Mouse (Mus musculus): ENCODE measurements around the gene H6pd. TPM values are rescaled to one million over a fixed set of nuclear protein-coding genes. Genes with fewer than 3 reads are reported as not detected.
A peak's percentile ranks its signal among the peaks of the same experiment; 100 is the strongest.

The H6pd gene
- total RNA-seq, 2 experiments from 2014 or later, result 10.7 to 12.8 TPM

DNA sequence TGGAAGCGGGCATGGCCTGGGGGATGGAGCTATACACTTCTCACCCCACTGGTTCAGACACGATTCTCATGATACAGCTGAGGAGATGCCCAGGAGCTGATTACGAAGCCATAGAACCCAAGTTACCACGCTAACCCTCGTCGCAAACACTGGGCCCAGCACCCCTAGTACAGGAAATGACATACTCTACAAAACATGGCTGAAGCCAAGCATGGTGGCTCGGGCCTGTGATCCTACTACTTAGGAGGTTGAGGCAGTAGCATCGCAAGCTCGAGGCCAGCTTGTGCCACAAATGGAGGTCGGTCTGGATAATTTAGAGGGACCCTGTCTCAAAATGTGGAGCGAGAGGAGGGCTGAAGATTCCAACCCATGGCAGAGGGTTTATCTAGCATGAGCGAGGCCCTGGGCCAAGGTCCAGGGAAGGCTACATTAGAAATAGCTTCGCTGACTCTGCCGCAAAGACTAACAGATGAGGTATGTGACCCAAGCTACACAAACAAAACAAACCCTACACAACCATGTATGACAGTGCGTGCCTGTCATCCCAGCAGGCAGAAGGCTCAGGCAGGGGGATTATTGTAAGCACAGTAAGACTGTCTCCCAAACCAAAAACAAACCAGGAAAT is 8.8 kb downstream of the H6pd start:
- no peak for DNase-seq (ENCODE audit: low spot score in 2 of 2)

DNA sequence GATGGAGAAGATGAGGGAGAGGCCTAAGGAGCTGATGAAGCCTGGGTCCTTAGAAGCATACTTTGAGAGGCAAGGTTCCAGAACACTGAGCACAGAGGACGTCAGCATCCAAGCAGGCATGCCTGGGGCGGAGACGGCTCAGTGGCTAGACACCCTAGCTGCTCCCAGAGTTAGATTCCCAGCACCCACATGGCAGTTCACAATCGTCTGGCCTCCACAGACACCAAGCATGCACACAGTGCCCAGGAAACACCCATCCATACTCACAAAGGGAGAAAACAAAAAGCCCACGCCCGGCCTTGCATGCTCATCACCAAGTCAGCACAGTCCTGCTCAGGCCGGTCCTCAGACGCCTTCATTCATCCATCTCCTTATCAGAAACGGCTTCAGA is 9.3 kb downstream of the H6pd start:
- no peak for DNase-seq (ENCODE audit: low spot score in 2 of 2)

DNA sequence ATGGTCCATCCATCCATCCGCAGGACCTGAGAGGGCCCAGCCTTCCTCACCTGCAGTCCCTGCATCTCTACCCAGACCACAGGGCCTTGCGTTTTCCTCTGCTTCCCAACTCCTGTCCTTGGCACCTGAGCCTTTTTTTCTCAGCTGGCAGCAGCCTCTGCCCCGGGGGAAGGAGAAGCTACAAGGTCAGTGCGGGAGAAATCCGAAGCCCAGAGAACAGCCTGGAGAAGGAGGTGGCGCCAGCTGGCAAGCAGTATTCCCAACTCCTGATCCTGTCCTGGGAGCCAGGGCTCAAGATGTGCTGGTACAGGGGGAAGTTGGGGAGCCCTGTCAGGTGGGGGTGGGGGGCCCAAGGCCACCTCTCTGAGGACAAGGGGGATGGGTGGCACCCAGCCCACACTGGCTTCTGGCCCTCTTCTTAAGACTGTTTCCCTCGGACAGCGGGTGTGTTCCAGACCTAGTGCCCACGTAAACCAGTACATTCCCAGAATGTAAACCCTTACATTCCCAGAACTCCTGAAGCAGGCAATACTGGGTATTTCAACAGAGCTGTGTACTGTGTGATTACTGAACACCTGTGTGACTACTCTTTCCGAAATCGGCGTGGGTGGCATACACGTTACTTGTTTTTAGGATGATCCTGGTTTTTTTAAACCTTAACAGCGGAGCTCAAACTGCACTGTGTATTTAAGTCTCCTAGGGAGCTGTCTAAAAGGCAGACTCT is 9.9 kb downstream of the H6pd start:
- no peak for DNase-seq (ENCODE audit: low spot score in 2 of 2)

DNA sequence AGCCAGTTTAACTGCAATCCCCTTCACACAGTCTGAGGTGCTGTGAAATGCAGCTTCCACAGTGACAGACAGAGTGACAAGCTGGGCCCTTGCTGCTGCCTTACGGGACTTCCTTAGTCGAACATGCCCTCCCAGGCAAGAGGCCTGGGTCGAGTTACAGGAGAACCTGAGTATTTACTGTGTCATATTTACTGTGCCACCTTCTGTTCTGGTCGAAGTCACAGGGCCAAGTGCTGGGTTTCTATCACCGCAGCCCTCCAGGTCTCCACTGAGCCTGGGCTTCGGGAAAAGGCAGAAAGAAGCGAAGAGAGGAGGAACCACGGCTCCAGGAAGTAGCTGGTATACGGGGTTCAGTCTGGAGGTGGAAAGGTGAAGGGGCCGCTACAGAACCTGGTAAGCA is 10.8 kb downstream of the H6pd start:
- no peak for DNase-seq (ENCODE audit: low spot score in 2 of 2)

DNA sequence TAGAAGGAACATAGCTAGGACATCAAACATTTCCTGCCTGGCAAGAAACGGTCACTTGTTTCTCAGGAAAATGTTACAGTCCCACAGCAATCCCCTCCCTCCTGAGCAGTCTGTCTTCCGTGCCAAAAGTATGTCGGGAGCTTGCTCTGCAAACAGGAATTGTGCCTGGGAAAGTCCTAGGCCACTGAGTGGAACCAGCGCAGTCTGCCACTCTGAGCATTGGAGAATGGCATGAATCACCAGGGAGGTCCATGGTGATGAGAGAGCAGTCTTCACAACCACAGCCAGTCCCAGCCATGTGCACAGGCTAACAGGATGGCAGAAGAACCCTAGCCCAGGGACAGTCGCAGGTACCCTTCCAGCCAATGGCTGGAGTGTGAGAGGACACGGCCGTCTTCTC is 12.4 kb downstream of the H6pd start:
- DNase-seq (ENCODE audit: low spot score in 2 of 2), result no peak

DNA sequence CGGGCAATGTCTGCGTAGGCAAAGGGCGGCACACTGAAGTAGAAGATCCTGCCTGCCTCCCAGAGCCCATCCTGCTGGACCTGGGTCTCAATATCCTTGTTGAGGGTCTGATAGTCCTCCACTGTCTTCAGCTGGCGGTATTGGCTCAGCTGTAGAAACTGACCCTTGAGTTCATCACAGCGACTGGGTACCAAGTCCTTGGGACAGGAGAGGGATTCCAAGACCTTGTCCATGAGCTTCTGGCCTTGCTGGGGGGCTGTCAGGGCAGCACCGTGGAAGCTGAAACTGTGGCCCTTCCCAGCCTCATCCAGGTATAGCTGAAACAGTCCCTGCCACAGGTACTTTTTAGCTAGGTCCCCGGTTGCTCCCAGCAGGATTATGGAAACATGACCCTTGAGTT is 12.9 kb downstream of the H6pd start:
- no peak for DNase-seq (ENCODE audit: low spot score in 2 of 2)

DNA sequence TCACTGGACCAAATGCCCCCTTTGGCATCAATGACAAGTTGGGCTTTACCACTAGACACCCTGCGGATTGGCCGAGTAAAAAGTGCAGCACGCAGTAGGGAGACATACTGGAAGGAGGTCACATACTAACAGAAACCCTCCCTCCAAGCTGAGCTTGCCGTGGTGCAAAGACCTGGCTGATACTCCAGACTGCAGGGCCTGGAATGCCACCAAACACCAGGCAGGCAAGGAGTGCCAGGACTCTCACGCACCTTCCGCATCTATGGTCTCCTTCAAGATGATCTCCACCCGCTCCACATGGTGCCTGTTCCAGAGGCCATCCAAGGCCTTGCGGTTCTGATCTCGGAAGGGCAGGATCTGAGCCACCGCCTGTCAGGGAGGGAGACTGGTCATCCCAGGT is 14.6 kb downstream of the H6pd start:
- DNase-seq (ENCODE audit: low spot score in 2 of 2), result no peak

DNA sequence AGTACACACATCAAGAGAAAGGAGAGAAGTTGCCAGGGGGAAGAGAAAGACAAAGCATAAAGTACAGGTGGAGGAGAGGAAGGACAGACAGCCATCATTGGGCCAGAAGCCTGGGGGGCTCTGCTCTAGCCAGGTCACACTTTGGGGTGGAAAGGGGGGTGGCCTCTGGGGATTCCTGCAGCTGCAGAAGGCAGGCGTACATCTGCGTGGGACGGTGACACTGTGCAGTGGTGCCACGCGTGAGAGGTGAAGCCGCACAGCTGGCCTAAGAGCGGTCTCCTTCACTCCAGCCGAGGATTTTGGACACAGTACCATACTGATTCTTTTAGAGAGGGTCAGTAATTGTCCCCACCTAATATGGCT is 16.2 kb downstream of the H6pd start:
- no peak for DNase-seq (ENCODE audit: low spot score in 2 of 2)

DNA sequence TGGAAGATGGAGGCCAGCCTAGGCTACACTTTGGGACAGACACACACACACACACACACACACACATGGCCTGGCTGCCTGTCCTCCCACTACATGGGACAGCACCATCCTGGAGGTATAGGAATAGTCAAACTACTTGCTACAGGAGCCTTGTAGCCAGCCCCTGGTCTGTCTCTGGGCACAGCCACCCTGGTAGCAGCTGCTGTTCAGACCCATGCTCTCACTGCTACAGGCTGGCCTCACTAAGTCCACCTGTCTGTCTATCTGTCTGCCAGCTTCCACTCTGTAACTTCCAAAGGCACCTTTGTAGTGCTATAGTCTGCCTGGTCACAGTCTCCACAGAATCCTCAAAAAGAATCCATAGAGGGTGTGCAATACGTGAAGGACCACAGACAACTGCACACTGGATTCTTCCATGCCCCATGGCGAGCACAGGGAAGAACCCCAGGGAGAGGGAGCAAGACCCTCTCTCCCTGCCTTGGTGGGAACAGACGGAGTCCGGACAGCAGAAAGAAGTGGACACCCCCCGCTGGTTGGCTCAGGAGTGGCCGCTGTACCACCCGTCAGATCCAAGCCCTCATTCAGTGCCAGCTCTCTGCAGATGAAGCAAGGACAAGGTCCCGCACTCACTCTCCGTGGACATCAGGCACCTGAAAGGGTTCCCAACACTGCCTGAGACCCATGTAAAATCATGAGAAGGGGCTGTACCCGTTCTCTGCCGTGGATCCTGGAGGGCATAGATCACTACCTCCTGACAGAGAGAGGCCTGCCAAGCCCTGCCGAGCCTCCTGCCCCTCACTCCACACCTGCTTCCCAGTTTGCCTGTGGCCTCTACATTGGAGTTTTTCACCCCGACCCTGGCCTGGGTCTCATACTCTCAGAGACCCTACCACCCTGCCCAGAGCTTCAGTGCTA is 16.8 kb downstream of the H6pd start:
- DNase-seq (ENCODE audit: low spot score in 2 of 2), result no peak

DNA sequence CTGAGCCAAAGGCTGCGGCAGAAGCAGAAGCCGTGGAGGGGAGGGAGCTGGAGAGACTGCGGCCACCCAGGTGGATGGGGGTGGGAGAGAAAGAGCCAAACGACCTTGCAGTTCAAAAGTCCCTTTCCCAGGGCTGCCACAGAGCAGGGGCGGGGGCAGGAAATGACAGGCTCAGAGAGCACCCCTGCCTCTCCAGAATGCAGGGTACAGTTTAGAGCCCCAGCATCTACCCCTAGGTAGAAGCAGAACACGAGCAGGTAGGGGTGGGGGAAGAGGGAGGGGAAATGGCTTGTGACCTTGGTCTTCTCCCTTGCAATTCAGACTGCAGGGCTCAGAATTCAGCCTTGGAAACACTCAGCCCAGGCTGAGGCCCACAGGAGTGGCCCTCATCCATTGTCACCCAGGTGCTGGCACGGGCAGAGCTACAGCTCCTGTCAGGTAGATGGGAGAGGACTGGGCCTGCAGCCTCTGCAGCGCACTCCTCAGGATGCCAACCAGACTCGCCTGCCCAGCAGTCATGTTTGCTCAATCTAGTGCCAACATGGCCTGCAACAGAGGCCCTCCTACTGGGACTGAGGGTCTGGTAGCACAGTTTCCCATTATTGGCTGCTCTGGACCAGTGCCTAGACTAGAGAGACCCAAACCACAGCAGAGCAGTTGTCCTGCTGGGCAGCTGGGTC is 17.7 kb downstream of the H6pd start:
- no peak for DNase-seq (ENCODE audit: low spot score in 2 of 2)

DNA sequence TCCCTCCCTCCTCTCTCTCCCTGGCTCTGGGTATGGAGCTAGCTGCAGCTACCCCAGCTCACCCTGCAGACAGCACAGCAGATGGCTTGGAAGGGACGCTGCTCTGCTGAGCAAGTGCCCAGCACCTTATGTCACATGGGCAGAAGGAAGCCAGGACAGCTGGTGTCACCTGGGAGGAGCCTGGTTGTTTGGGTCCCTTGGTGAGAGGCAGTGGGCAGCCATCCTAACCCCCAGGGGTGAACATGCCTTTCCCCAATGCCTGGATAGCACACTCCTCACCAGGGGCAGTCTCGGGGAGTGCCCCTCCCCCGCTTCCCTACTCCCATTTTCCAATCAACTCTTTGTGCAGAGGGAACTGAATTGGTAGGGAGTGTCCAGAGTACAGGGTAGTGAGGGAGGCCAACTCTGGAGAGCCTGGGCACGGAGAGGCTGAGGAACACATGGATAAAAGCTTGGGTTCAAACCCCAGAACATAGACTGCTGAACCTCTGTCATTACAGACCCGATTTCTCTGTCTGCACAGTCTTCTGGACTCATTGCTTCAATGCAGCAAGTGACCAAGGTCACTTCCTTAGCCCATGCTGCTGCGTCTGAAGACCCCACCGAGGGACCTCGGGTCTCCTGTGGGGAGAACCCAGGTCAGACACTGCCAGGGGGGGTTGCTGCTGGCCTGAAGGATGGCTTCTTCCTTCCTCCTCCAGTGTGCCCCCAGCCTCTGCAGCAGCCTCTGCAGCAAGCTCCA is 18.4 kb downstream of the H6pd start:
- DNase-seq (ENCODE audit: low spot score in 2 of 2), result peak; percentile 65 to 68

DNA sequence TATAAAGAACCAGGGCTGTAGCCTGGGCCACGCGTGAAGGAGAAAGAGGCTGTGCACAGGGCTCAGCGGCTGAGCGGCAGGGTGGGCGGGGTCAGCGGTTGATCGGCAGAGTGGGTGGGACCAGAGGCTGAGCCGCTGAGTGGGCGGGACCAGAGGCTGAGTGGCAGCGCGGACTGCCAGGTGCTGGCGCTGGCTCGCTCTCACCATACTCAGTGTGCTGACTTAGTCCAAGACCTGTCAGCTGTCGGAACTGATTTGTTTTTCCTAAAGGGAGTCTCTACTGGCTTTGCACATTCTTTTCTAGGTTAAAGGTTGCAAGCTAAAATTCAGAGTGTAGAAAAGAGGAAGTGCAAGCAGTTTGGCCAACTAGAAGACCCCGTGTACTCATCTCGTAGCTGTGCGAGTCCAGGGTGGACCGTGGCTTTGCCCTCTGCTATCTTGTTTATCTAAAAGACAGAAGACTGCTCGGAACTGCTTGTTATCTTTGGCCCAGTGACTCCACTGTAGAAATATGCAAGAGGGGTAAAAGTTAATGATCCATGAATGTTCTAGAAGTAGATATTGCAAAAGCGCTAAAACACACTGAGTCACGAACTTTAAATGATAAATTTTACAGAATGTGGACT is 19.8 kb downstream of the H6pd start:
- DNase-seq (ENCODE audit: low spot score in 2 of 2), result peak; percentile 83 to 88

DNA sequence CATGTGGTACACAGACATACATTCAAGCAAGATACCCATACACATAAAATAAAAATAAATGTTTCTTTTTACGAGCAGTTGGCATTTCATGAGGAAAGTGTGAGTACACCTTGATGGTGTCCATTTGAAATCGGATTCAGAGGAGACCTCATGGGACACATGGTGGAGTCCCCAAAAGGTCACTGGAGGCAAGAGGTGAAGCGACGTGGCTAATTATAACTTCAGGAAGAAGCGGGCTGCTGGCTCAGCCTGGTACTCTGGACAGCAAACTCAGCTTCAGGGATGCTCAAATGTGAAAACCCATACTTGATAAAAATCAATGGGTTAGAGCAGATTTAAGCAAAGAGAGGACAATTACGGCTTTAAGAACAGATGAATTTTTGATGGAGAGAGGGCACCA is 20.5 kb downstream of the H6pd start:
- DNase-seq (ENCODE audit: low spot score in 2 of 2), result no peak

DNA sequence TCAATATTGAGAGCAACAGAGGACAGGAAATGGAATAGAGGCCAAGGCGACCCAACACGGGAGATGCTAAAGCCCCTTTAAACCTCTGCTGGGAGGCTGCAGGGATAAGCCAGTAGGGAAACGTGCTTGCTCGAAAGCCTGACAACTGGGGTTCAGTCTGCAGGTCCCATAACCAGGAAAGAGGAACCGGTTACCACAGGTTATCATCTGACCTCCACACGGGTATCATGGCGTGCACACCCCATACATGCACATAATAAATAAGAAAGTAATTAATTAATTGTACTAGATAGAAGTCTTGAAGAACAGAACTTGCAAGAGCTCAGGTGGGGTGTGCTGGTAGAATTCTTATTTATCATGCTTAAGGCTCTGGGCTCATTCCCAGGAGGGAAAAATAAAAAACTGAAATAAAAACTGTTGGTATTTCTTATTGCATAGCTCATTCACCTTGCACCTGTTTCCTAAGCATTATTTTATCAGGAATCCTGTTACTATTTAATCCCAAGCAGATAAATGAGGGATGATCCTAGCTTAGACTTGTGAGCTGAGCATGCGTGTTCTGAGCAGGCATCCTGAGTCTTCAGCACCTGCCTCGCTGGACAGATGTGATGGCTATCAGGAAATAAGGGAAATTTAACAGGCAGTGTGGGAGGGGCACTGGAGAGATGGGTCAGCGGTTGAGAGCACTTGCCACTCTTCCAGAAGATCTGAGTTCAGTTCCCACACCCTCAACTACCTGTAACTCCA is 22.0 kb downstream of the H6pd start:
- no peak for DNase-seq (ENCODE audit: low spot score in 2 of 2)

DNA sequence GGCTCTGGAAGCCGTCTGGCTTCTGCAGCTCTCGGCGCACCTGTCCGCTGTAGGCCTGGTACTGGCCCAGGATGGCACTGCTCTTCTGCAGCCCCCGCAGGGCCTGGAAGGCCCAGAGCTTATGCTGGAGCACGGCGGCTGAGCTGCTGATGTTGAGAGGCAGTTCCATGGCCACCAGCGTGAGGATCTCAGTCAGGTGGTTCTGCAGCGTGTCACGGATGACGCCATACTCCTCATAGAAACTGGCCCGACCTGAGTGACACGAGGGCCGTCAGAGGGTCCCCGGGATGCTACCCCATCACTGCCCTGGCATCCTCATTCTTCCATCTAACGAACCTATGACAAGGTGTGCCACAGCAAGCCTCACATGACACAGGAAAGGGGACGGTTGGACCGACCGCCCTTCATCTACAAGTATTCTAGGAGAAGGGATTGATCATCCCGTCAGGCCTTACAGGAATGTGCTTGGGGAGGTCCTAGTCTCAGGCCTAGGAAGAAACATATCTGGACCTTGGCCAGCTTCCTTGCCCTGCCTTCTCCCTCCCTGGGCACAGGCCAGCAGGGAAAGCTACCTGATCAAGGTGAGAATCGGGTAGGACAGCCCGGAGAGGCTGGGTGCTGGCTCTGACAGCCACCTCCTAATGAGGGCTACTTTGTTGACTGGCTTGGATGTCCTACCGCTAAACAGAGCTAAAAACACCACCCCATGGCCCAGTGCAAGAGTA is 24.7 kb downstream of the H6pd start:
- no peak for DNase-seq (ENCODE audit: low spot score in 2 of 2)

DNA sequence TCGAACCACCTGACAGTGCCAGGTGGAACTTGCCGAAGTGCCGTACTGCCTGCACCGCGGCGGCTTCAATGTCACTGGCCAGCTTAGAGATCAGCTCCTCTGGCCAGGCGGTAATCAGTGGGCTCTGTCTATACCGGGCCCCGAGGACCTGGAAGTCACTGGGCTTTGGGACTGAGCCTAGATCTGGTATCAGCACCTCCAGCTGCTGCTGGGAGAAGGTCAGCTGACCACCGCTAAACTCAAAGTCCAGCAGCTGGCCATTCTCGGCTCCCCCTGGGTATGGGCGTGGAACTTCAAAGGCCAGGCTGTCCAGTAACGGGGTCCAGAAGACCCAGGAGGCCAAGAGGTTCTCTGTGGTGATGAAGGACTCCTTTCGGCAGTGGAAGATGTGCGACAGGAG is 26.7 kb downstream of the H6pd start:
- DNase-seq (ENCODE audit: low spot score in 2 of 2), result no peak

DNA sequence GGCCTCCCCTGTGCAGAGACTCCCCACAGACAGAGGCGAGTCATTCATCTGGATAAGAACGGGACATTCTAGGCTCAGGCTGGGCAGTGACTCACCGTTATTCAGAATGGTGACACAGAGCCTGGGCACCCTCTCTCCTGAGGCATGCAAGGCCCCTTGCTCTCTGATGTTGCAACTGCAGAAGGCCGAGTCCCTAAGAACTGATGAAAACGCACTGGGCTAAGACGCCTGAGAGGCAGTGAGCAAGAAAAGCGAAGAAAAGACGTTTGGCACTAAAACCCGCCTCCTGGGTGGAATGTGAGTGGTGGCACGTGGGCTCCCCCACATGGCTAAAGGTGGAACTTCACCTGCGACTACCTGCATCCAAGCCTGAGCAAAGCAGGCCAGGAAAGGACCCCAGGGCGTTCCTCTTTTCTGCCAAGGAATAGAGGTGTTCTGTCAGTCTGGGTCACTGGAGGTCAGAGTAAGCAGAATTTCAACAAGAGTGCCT is 29.0 kb downstream of the H6pd start:
- peak; percentile 85 to 88 for DNase-seq (ENCODE audit: low spot score in 2 of 2)

DNA sequence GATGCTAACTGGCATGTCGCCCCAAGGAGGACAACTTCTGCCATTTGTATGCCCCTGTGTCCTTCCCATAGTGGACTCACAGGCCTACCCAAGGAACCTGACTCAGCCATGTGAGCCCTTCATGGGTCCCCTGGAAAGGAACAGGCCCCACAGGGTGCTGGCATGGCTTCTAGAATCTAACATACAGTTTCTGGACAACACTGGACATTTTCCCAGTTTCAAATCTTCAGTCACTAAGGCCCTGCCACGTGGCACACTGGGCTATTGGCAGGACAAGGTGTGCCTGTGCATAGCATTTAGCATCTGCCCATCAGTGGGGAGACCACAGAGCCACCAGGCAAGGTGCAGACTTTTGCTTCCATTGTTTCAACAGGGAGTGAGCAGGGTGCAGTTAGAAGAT is 30.0 kb downstream of the H6pd start:
- no peak for DNase-seq (ENCODE audit: low spot score in 2 of 2)
